Mouse (Mus musculus) cerebellum, adult 2 months (tissue): Measurements from ENCODE around the gene Dock11. TPM values are rescaled to one million over a fixed set of nuclear protein-coding genes. Genes with fewer than 3 reads are reported as not detected.

Experiments
- DNase-seq, 2 experiments: peaks; one replicate each; pipeline ENCODE4 v3.0.0; 2021
- H3K27ac ChIP-seq: fragments of 200-500 bp; 2 replicates; pipeline ENCODE4 v1.5.1; 2012; ENCODE audit warnings: low read length, control low read depth, inconsistent platforms; ENCODE audit not compliant: insufficient read depth
- H3K27me3 ChIP-seq: fragments of 200-500 bp; 2 replicates; pipeline ENCODE4 v1.6.1; 2012; ENCODE audit warnings: inconsistent platforms, mild to moderate bottlenecking, low read length, moderate library complexity; ENCODE audit not compliant: control insufficient read depth, insufficient read depth
- H3K4me1 ChIP-seq: fragments of 200-500 bp; 2 replicates; pipeline ENCODE4 v1.6.1; 2011; ENCODE audit warnings: low read length; ENCODE audit not compliant: control insufficient read depth, insufficient read depth
- H3K4me3 ChIP-seq: fragments of 200-500 bp; replicated peaks from 2 replicates; pipeline ENCODE3; 2011; ENCODE audit warnings: mild to moderate bottlenecking, low read depth, low read length, control low read depth; ENCODE audit not compliant: insufficient read depth
- CTCF ChIP-seq: fragments of 200-500 bp; IDR thresholded peaks from 2 replicates; pipeline ENCODE4 v1.5.1; 2011; ENCODE audit warnings: low read depth, mild to moderate bottlenecking, control low read depth, low read length, moderate library complexity, borderline replicate concordance; ENCODE audit not compliant: insufficient read depth
- POLR2A ChIP-seq: fragments of 200-500 bp; IDR thresholded peaks from 2 replicates; pipeline ENCODE4 v1.6.1; 2011; ENCODE audit warnings: low read length, control low read depth, borderline replicate concordance; ENCODE audit not compliant: insufficient read depth
- WGBS: fragments of 180-500 bp; shearing (Covaris S2); methylation state at CpG from one replicate; pipeline ENCODE4 v1.1.7; 2018; 5-methylcytosine and 5-hydroxymethylcytosine counted together
- polyA plus RNA-seq: library from polyadenylated mRNA; depleted of rRNA; stranded (reverse); fragments of >200 nt; gene quantifications from 2 replicates; pipeline ENCODE4 v1.2.3, GENCODE M21; 2012

Dock11 gene
- polyA plus RNA-seq, 1 experiment, result 7.0 TPM

- H3K27me3 ChIP-seq, result no peaks in the 10 kb centered on the region
- TF ChIP-seq POLR2A, result no peak
- no peak for TF ChIP-seq CTCF
- no peak overlapping the region for H3K27ac ChIP-seq
- DNase-seq, result no peak
- WGBS, result 73% methylated on average over 9 of the region's 9 CpGs
- H3K4me1 ChIP-seq, result no peaks in the 10 kb centered on the region
- no peak overlapping the region for H3K4me3 ChIP-seq
Measured at GRCm38 (mm10) chrX:35930094-35930933, 41.7 kb downstream of the Dock11 start.

DNA sequence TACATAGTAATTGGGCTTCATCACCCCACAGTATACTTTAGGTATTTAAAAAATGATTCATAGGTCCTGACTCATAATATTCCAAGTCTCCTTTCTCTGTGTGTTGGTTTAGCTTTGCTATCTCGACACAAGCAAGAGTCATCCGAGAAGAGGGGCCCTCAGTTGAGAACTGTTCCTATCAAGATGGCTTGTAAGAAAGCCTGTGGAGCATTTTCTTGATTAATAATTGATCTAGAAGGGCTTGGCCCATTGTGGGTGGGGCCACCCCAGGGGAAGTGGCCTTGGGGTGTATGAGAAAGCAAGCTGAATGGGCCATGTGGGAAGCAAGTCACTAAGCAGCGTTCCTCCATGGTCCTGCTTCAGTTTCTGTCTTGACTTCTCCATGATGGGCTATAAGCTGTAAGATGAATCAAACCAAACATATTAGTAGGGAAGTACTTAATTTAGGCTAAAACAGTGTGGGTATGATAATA is 42.3 kb downstream of the Dock11 start:
- no peak overlapping the region for H3K27ac ChIP-seq
- no peak overlapping the region for H3K4me3 ChIP-seq
- TF ChIP-seq POLR2A, result no peak
- no peak for TF ChIP-seq CTCF
- no peak for DNase-seq
- H3K27me3 ChIP-seq, result no peaks in the 10 kb centered on the region
- WGBS, result 89% methylated on average over 3 of the region's 3 CpGs
- no peaks in the 10 kb centered on the region for H3K4me1 ChIP-seq

GRCm38 (mm10) chrX:35931945-35932344 is 43.3 kb downstream of the Dock11 start:
- no peak for TF ChIP-seq POLR2A
- TF ChIP-seq CTCF, result no peak
- WGBS, result 78% methylated on average over 1 of the region's 1 CpGs
- Histone ChIP-seq H3K4me3 (no peak overlapping the region), H3K27ac (no peak overlapping the region), H3K27me3 (no peaks in the 10 kb centered on the region), H3K4me1 (no peaks in the 10 kb centered on the region)
- no peak for DNase-seq

GRCm38 (mm10) chrX:35932952-35933351 is 44.3 kb downstream of the Dock11 start:
- DNase-seq, result no peak

GRCm38 (mm10) chrX:35938112-35938511 is 49.5 kb downstream of the Dock11 start:
- Histone ChIP-seq H3K27me3 (no peaks in the 10 kb centered on the region), H3K27ac (no peak overlapping the region), H3K4me1 (no peaks in the 10 kb centered on the region), H3K4me3 (no peak overlapping the region)
- TF ChIP-seq CTCF (no peak), POLR2A (no peak)
- no peak for DNase-seq
- WGBS, result 89% methylated on average over 5 of the region's 5 CpGs

More at GRCm38 (mm10) chrX:35932952-35933351, 44.3 kb downstream of the Dock11 start:
- H3K4me3 ChIP-seq, result no peak overlapping the region
- no peaks in the 10 kb centered on the region for H3K27me3 ChIP-seq
- TF ChIP-seq CTCF (no peak), POLR2A (no peak)
- H3K4me1 ChIP-seq, result no peaks in the 10 kb centered on the region
- H3K27ac ChIP-seq, result no peak overlapping the region

DNA sequence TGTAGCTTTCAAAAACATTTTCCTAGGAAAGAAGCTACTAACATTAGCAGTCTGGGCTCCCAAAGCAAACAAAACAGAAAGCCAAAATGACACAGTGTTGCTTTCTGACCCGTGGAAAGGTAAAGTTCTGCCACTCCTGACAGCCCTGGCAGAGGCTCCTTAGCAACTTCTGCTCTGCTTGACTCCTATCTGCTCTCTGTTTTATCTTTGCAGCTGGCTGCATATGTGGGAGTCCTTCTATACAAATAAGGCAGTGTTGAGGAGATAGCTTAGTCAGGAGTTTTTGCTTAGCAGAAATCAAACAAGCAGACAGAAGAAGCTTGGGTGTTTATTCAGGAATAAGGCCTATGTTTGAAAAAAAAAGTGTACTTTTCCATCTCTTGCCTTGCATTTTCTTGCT is 57.8 kb downstream of the Dock11 start:
- Histone ChIP-seq H3K4me3 (no peak overlapping the region), H3K4me1 (no peaks in the 10 kb centered on the region), H3K27ac (no peak overlapping the region), H3K27me3 (no peaks in the 10 kb centered on the region)
- WGBS, result 84% methylated on average over 1 of the region's 1 CpGs
- TF ChIP-seq CTCF (no peak), POLR2A (no peak)
- no peak for DNase-seq

DNA sequence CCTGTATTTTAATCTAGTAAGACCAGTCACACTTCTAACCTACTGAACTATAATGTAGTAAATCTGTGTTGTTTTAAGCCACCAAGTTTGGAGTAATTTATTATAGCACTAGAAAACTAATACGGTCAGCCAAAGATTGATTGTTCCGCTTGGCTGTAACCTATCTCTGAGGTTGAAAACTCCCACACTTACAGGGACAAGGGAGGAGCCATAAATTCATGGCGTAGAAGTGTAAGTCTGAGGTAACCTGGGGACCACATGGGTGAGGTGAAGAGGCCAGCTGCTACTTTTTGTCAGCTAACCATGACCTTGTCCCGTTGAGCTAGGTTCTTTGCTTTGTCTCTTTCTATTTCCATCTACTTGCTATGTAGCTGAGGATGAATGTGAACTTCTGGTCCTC is 61.5 kb downstream of the Dock11 start:
- Histone ChIP-seq H3K27me3 (no peaks in the 10 kb centered on the region), H3K4me3 (no peak overlapping the region), H3K27ac (no peak overlapping the region), H3K4me1 (no peaks in the 10 kb centered on the region)
- no peak for TF ChIP-seq POLR2A
- no peak for TF ChIP-seq CTCF
- 94% methylated on average over 4 of the region's 4 CpGs for WGBS
- DNase-seq, result no peak

- TF ChIP-seq POLR2A (no peak), CTCF (no peak)
- no peak for DNase-seq
- 40% methylated on average over 3 of the region's 3 CpGs for WGBS
- Histone ChIP-seq H3K4me3 (no peak overlapping the region), H3K27me3 (no peaks in the 10 kb centered on the region), H3K27ac (no peak overlapping the region), H3K4me1 (no peaks in the 10 kb centered on the region)
Measured at GRCm38 (mm10) chrX:35951945-35952344, 63.3 kb downstream of the Dock11 start.
